Mouse (Mus musculus) lung, embryonic 15.5 days (tissue): ENCODE data around the gene Ptprh. TPM values are rescaled to one million over a fixed set of nuclear protein-coding genes. Genes with fewer than 3 reads are reported as not detected.

ENCODE experiments used
- ATAC-seq: fragments of 200-750 bp; cut with Nextera tagmentation; 2 replicates; pipeline ENCODE4 v1.8.0; 2017; ENCODE audit warnings: moderate number of reproducible peaks, borderline replicate concordance; ENCODE audit not compliant: low FRiP score, low TSS enrichment; ENCODE audit errors: extremely low read depth
- H3K27ac ChIP-seq: fragments of 300-500 bp; sonication (generic); 2 replicates; pipeline ENCODE4 v1.5.1; 2015; ENCODE audit warnings: moderate library complexity, mild to moderate bottlenecking, inconsistent platforms
- H3K27me3 ChIP-seq: fragments of 300-500 bp; sonication (generic); 2 replicates; pipeline ENCODE4 v1.6.1; 2015; ENCODE audit warnings: inconsistent platforms
- H3K36me3 ChIP-seq: fragments of 300-500 bp; sonication (generic); 2 replicates; pipeline ENCODE4 v1.6.1; 2015; ENCODE audit warnings: inconsistent platforms
- H3K4me1 ChIP-seq: fragments of 300-500 bp; sonication (generic); 2 replicates; pipeline ENCODE4 v1.6.1; 2015; ENCODE audit warnings: inconsistent platforms
- H3K4me2 ChIP-seq: fragments of 300-500 bp; sonication (generic); 2 replicates; pipeline ENCODE4 v1.6.1; 2015; ENCODE audit warnings: inconsistent platforms, mild to moderate bottlenecking, moderate library complexity
- H3K4me3 ChIP-seq: fragments of 300-500 bp; sonication (generic); 2 replicates; pipeline ENCODE4 v1.5.1; 2015; ENCODE audit warnings: mild to moderate bottlenecking, inconsistent platforms
- H3K9ac ChIP-seq: fragments of 300-500 bp; sonication (generic); 2 replicates; pipeline ENCODE4 v1.6.1; 2015; ENCODE audit warnings: inconsistent platforms
- H3K9me3 ChIP-seq: fragments of 300-500 bp; sonication (generic); 2 replicates; pipeline ENCODE4 v1.6.1; 2016; ENCODE audit warnings: inconsistent platforms
- WGBS: fragments of 180-500 bp; shearing (Covaris S2); methylation state at CpG from one replicate; pipeline ENCODE4 v1.1.7; 2015; 5-methylcytosine and 5-hydroxymethylcytosine counted together
- polyA plus RNA-seq: library from polyadenylated mRNA; unstranded; fragments of >200 nt; fragmentation: Nextera tagmentation; extraction: Ambion mirVana; gene quantifications from 2 replicates; pipeline ENCODE4 v1.2.1, GENCODE M21; 2015

Ptprh gene
- polyA plus RNA-seq, 1 experiment from 2014 or later = not detected

- H3K4me2 ChIP-seq = no peak overlapping the region
- ATAC-seq = no peak
- no peaks in the 10 kb centered on the region for H3K36me3 ChIP-seq
- peaks cover 18% of the 10 kb centered on the region for H3K4me1 ChIP-seq
- H3K4me3 ChIP-seq = no peak overlapping the region
- no peak overlapping the region for H3K27ac ChIP-seq
- H3K27me3 ChIP-seq = 0 out of 2 replicates have a peak, but pooled peaks cover 5% of the 10 kb centered on the region
- WGBS = 65% methylated on average over 1 of the region's 1 CpGs
- H3K9me3 ChIP-seq = no peaks in the 10 kb centered on the region
- no peak overlapping the region for H3K9ac ChIP-seq
These were observed 85.4 kb downstream of the Ptprh start for GRCm38 (mm10) chr7:4518487-4518886.

GRCm38 (mm10) chr7:4516332-4517050, 87.3 kb downstream of the Ptprh start, which contains the start of gene Tnnt1:
Tnnt1 (minus strand) TSS chr7:4516382.
- 44% methylated on average over 2 of the region's 4 CpGs for WGBS
- Histone ChIP-seq H3K36me3 (no peaks in the 10 kb centered on the region), H3K9me3 (no peaks in the 10 kb centered on the region), H3K4me3 (no peak within 1 kb of the TSS), H3K27ac (no peak within 1 kb of the TSS), H3K4me1 (peaks cover 27% of the 10 kb centered on the region), H3K9ac (no peak within 1 kb of the TSS), H3K4me2 (no peak within 1 kb of the TSS), H3K27me3 (0 out of 2 replicates have a peak, but pooled peaks cover under 1% of the 10 kb centered on the region)
- no peak for ATAC-seq

DNA sequence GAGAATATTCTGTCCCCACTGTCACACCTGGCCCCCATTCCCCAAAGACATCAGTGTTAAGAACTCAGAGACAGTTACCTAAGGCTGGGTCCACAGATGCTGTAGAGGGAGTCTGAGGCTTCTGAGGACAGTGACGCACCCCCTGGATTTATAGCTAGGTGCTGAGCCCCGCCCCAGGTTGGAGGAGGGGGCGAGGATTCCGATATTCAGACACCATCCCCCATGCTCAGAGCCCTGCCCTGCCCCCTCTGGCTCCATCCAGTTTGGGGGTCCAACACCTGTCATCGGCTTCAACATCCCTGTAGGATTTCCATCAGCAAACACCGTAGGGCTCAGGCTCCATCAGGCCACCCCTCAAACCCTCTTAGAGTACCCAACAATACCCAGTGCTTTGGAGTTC, 88.0 kb downstream of the Ptprh start:
- Histone ChIP-seq H3K9me3 (no peaks in the 10 kb centered on the region), H3K4me3 (no peak overlapping the region), H3K27me3 (no peaks in the 10 kb centered on the region), H3K4me1 (peaks cover 28% of the 10 kb centered on the region), H3K9ac (no peak overlapping the region), H3K4me2 (no peak overlapping the region), H3K36me3 (no peaks in the 10 kb centered on the region), H3K27ac (no peak overlapping the region)
- no peak for ATAC-seq
- 46% methylated on average over 6 of the region's 6 CpGs for WGBS

GRCm38 (mm10) chr7:4513829-4514712, 89.8 kb downstream of the Ptprh start:
- WGBS = 49% methylated on average over 6 of the region's 6 CpGs
- Histone ChIP-seq H3K9me3 (no peaks in the 10 kb centered on the region), H3K27ac (no peak overlapping the region), H3K4me2 (no peak overlapping the region), H3K36me3 (no peaks in the 10 kb centered on the region), H3K4me3 (no peak overlapping the region), H3K9ac (no peak overlapping the region), H3K4me1 (peaks cover 39% of the 10 kb centered on the region), H3K27me3 (no peaks in the 10 kb centered on the region)
- ATAC-seq = no peak; the same call in 1 of the 2 replicates

GRCm38 (mm10) chr7:4513236-4513635, 90.6 kb downstream of the Ptprh start:
- H3K4me1 ChIP-seq = peaks cover 39% of the 10 kb centered on the region
- no peak overlapping the region for H3K4me3 ChIP-seq
- no peak overlapping the region for H3K27ac ChIP-seq
- H3K9ac ChIP-seq = no peak overlapping the region
- H3K36me3 ChIP-seq = no peaks in the 10 kb centered on the region
- ATAC-seq = no peak
- H3K9me3 ChIP-seq = no peaks in the 10 kb centered on the region
- 28% methylated on average over 13 of the region's 13 CpGs for WGBS
- no peaks in the 10 kb centered on the region; the same call in 1 of the 2 replicates for H3K27me3 ChIP-seq
- no peak overlapping the region for H3K4me2 ChIP-seq

GRCm38 (mm10) chr7:4511489-4512224, 92.2 kb downstream of the Ptprh start:
- H3K36me3 ChIP-seq = no peaks in the 10 kb centered on the region
- H3K4me1 ChIP-seq = peaks cover 36% of the 10 kb centered on the region
- H3K27ac ChIP-seq = no peak overlapping the region; the same call in 1 of the 2 replicates
- no peak overlapping the region for H3K4me2 ChIP-seq
- ATAC-seq = no peak
- no peaks in the 10 kb centered on the region for H3K9me3 ChIP-seq
- no peak overlapping the region for H3K9ac ChIP-seq
- no peaks in the 10 kb centered on the region; the same call in 1 of the 2 replicates for H3K27me3 ChIP-seq
- H3K4me3 ChIP-seq = no peak overlapping the region
- WGBS = 53% methylated on average over 8 of the region's 8 CpGs

- Histone ChIP-seq H3K9me3 (no peaks in the 10 kb centered on the region), H3K4me2 (peak overlapping the region; percentile 41), H3K36me3 (no peaks in the 10 kb centered on the region), H3K27me3 (no peaks in the 10 kb centered on the region; the same call in 1 of the 2 replicates), H3K9ac (no peak overlapping the region), H3K4me1 (peaks cover 28% of the 10 kb centered on the region), H3K4me3 (no peak overlapping the region), H3K27ac (peak overlapping the region; percentile 69)
- 9% methylated on average over 24 of the region's 24 CpGs for WGBS
- peak; percentile 93 for ATAC-seq
These were observed 93.8 kb downstream of the Ptprh start for GRCm38 (mm10) chr7:4509863-4510608.

DNA sequence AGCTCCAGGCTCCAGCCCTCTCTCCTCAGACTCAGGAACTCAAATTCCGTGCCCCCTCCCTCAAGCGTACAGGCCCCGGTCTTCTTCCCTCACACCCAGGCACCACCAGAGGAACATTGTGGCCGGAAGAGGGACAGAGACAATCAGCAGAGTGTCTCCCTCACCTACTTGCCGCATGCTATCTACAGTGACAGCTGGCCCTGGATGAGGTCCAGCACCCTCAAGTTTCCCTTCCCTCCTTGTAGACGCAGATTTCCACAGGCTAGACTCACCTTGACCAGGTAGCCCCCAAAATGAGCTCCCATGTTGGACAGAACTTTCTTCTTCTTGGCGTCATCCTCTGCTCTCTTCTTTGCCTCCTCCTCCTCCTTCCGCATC, 95.1 kb downstream of the Ptprh start:
- no peaks in the 10 kb centered on the region for H3K9me3 ChIP-seq
- no peaks in the 10 kb centered on the region for H3K36me3 ChIP-seq
- WGBS = 80% methylated on average over 8 of the region's 8 CpGs
- H3K27me3 ChIP-seq = no peaks in the 10 kb centered on the region; the same call in 1 of the 2 replicates
- no peak overlapping the region for H3K27ac ChIP-seq
- ATAC-seq = no peak
- H3K9ac ChIP-seq = no peak overlapping the region
- no peak overlapping the region for H3K4me2 ChIP-seq
- no peak overlapping the region for H3K4me3 ChIP-seq
- peaks cover 21% of the 10 kb centered on the region for H3K4me1 ChIP-seq

- H3K4me2 ChIP-seq = no peak overlapping the region
- no peak overlapping the region for H3K9ac ChIP-seq
- no peak overlapping the region for H3K27ac ChIP-seq
- 66% methylated on average over 12 of the region's 32 CpGs for WGBS
- no peak overlapping the region for H3K4me3 ChIP-seq
- no peaks in the 10 kb centered on the region for H3K9me3 ChIP-seq
- no peaks in the 10 kb centered on the region; the same call in 1 of the 2 replicates for H3K27me3 ChIP-seq
- no peaks in the 10 kb centered on the region for H3K36me3 ChIP-seq
- peaks cover 21% of the 10 kb centered on the region for H3K4me1 ChIP-seq
- no peak for ATAC-seq
These were observed 95.6 kb downstream of the Ptprh start for GRCm38 (mm10) chr7:4508062-4508738.

GRCm38 (mm10) chr7:4507220-4507619, 96.6 kb downstream of the Ptprh start:
- Histone ChIP-seq H3K4me1 (peaks cover 20% of the 10 kb centered on the region), H3K9me3 (no peaks in the 10 kb centered on the region), H3K9ac (no peak overlapping the region), H3K27me3 (no peaks in the 10 kb centered on the region; the same call in 1 of the 2 replicates), H3K36me3 (no peaks in the 10 kb centered on the region), H3K27ac (no peak overlapping the region), H3K4me2 (no peak overlapping the region), H3K4me3 (no peak overlapping the region)
- ATAC-seq = no peak
- 46% methylated on average over 3 of the region's 4 CpGs for WGBS
